Mouse (Mus musculus) heart, postnatal 10 days (tissue): ENCODE measurements around the gene Tent5a. TPM values are rescaled to one million over a fixed set of nuclear protein-coding genes. Genes with fewer than 3 reads are reported as not detected.

Source experiments
- DNase-seq, 2 experiments: peaks; one replicate each; pipeline ENCODE4 v3.0.0; 2021
- intact Hi-C: fragments of 180-260 bp; cut with DNase I; formaldehyde crosslinking; loops from one replicate; pipeline ENCODE4 v1.15.1; 2025
- total RNA-seq, 2 experiments: library from RNA; stranded (reverse); gene quantifications; 2 replicates each; pipeline ENCODE4 v1.2.3; 2021

Gene Tent5a
- total RNA-seq, 2 experiments from 2014 or later, result 11.0 to 13.9 TPM

DNA sequence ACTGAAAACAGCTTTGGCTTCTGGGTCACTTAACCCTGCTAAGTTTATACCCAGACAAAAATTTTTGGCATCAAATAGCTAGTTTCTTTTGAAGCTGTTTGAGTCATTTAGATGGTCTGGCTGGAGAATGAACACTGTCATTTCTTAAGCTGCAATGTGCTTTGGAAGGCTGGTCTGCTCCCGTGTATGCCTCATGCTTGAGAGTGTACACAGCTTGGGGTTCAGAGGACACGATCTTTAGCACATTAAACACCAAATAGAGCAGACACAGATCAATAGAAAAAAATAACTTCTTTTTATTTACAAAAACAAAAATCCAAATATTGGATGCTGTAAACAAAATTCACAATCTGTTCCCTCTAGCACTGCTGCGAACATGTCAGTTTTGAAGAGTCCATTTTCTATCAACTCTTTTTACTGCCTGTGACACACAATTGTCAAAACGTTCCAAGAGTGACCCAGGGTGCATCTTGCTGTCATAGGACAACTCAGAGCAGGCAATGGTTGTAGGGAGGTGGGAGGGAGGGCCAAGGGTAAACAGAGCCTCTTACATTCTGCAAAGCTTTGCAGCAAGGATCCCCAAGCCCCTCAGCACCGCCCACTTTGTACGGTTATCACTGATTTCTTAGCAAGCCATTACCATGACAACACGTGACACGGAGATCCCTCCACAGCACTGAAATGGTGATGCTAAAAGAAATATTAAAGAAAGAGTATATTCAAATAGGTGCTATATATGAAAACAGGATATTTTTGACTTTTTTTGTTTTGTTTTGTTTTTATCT, 6.8 kb downstream of the Tent5a start:
- DNase-seq, result no peak
- intact Hi-C loops, result loop anchor here (10.0 kb wide), 2 partner anchors 586 to 1226 kb away; no protein-coding TSS in a partner anchor

DNA sequence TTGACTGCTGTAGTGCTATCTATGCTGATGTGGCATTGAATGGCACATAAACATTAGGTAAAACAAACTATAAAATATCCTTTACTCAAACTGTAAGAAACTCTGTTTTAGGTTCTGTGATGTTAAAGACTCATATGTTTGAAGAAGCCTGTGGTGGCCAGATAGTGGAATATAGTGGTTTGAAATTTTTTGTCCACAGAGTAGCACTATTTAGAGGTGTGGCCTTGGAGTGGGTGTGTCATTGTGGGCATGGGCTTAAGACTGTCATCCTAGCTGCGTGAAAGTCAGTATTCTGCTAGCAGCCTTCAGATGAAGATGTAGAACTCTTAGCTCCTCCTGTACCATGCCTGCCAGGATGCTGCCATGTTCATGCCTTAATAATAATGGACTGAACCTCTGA, 11.0 kb downstream of the Tent5a start:
- DNase-seq, result no peak
- intact Hi-C loops, result no loop called here

GRCm38 (mm10) chr9:85312473-85312872, 14.7 kb downstream of the Tent5a start, which contains the start of gene Gm11114:
TSS of gene Gm11114 (plus strand) at chr9:85312773.
- no peak for DNase-seq
- intact Hi-C loops, result no loop called here

- intact Hi-C loops, result no loop called here
- DNase-seq, result no peak
These were observed 23.8 kb downstream of the Tent5a start for GRCm38 (mm10) chr9:85303378-85303777.

- intact Hi-C loops, result no loop called here
- DNase-seq, result no peak
These were observed 24.3 kb downstream of the Tent5a start for GRCm38 (mm10) chr9:85302849-85303248.

DNA sequence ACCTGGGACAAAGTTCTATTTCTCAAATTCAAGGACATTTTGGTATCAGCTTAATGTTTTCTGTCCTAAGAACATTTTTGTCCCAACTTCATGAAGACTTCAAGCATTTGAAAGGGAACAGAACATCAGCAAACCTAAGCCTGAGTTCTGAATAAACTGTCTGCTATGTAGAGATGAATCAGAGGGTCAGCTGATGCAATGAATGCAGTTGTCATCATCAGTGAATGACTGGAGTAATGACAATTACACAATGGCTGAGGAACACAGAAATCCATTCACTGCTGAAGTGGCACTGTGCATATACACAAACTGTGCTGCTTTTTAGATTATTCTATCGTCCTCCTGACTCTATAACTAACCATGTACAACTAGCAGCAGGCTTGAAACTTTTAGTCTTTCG, 53.0 kb downstream of the Tent5a start:
- intact Hi-C loops, result no loop called here
- DNase-seq, result no peak

Other genes starting within 250 kb of the Tent5a start
- not detected for gene Gm11114, start 14.6 kb downstream of the Tent5a start, total RNA-seq